Mouse (Mus musculus) gastrocnemius, adult 8-10 months (tissue): Measurements from ENCODE around the gene Myzap. TPM values are rescaled to one million over a fixed set of nuclear protein-coding genes. Genes with fewer than 3 reads are reported as not detected.

Source experiments
- DNase-seq, 2 experiments: peaks; one replicate each; pipeline ENCODE4 v3.0.0; 2022; ENCODE audit warnings: low spot score in 2 of 2
- total RNA-seq, 4 experiments: library from RNA; stranded (reverse); gene quantifications; 2 replicates each; pipeline ENCODE4 v1.2.4; 2022

Gene Myzap
- total RNA-seq, 4 experiments from 2014 or later: 1.8 to 3.2 (median 2.5) TPM

- no peak for DNase-seq
Observed at GRCm38 (mm10) chr9:71604914-71605635, 12.9 kb upstream of the Myzap start.

DNA sequence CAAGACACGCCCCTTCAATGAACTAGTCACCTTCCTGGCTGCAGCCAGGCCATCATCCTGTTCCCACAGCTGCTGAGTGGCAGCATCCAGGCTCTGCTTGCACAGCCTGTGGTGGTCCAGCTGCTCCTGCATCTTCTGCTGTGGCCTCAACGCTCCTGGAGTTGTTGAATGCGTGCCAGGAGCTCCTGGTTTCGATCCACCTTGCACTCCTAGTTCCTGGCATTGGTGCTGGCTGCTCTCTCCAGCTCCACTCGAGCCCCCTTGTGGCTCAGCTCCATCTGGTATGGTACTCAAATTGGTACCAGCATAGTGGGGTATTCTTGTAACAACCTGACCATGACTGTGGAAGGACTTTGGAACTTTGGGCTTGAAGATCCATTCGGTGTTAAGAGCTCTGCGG lies 7.7 kb upstream of the Myzap start:
- DNase-seq: no peak

- no peak for DNase-seq
Observed at GRCm38 (mm10) chr9:71596888-71597287, 4.7 kb upstream of the Myzap start.

- no peak for DNase-seq
Observed at GRCm38 (mm10) chr9:71592577-71593285, 571 bp upstream of the Myzap start.

DNA sequence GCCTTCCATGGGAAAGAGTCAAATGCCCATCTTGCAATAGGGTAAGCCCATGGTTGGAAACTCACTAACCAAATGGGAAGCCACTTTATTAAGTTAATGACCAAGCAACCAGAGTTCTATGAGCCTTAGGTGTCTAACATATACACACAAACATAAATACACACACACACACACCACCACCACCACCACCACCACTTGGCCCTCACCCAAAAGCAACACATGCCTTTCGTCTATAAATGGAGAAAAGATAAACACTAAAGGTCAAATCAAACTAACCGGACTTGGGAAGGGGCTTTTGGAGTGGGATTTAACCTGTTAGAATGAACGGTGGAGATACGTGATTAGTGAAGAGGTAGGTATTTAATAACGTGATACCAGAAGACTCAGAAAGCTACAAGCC lies 1.1 kb downstream of the Myzap start:
- DNase-seq: no peak

DNA sequence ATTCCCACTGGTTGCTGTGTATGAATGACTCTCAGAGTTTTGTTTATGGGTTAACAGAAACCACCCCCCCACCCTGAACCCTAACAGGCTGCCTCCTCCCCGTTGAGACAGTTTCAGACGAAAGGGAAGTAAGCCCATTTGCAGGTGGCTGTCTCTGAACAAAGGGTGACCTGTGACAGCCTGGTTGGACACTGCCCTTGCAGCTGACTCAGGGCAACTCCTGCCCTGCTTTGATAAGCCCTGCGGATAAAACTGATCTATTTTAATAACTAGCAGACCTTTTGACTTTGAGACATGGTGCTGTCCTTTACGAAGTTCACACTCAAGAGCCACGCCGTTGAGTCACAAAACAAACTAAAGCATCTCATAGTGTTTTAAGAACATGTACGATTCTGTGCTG lies 2.4 kb downstream of the Myzap start:
- no peak for DNase-seq

GRCm38 (mm10) chr9:71588930-71589592 lies 3.1 kb downstream of the Myzap start:
- DNase-seq: no peak

- DNase-seq: no peak
Observed at GRCm38 (mm10) chr9:71586408-71586807, 5.8 kb downstream of the Myzap start.

- no peak for DNase-seq
Observed at GRCm38 (mm10) chr9:71582771-71583170, 9.4 kb downstream of the Myzap start.

GRCm38 (mm10) chr9:71578896-71579564 lies 13.1 kb downstream of the Myzap start:
- DNase-seq: no peak

DNA sequence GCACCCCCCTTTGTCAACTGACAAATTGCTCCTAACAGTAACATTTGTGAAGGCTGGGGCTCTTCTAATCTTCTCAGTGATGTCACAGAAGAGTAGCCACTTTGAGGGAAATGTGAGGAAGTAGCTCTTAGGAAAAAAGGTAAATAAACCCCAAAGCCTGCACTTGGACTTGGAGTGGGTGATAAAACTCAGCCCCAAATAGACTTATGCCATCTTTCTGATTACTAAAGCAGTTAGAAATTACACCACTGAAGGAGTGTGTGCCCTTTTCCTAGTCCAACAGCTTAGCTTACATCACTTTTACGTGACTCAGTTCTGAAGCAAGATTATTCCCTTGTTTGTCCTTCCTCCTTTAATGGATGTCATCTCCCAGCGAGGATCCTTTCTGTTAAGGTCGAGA lies 17.7 kb downstream of the Myzap start:
- no peak for DNase-seq

DNA sequence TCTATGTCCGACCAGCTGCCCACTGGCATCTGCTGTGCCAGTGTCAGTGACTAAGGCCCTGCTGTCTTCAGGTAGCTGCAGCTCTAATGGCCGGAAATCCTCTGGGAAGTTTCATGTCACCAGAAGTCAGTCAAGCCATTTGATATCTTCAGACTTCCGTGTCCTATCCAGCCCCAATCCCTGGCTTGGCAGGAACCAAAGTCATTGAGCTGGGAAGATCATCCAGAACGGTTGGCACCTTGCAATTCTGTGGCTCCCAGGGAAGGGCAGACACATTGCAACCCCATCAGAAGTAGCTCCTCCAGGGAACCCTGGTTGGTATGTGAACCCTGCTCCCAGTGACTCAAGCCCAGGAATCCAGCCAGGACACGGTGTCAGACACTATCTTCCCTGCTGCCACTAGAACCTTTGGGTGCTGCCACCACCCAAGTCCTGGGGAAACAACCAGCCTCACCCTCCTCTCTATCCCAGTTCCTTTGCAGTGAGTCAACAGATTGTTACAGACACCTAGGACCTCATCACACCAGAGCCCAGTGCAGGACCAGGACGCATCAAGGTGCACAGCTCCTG lies 18.3 kb downstream of the Myzap start:
- DNase-seq: no peak

GRCm38 (mm10) chr9:71571150-71571633 lies 21.0 kb downstream of the Myzap start:
- no peak for DNase-seq

DNA sequence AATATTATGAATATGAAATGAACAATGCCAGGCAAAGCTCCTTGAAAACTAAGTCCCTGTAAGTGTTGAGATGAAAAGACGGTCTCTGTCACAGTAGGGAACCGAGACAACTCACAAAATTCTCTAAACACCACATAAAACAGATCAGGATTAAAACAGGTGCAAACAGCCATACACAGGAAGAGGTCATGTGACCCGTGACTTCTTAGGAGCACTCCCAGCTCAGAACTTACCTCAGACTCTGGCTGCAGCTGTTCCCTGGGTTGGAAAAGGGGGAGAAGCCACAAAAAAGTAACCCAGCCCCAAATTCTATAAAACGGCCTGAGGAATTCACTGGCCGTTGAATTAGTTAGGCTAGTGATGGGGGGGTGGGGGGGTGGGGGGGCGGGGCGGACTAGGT lies 22.0 kb downstream of the Myzap start:
- no peak for DNase-seq

DNA sequence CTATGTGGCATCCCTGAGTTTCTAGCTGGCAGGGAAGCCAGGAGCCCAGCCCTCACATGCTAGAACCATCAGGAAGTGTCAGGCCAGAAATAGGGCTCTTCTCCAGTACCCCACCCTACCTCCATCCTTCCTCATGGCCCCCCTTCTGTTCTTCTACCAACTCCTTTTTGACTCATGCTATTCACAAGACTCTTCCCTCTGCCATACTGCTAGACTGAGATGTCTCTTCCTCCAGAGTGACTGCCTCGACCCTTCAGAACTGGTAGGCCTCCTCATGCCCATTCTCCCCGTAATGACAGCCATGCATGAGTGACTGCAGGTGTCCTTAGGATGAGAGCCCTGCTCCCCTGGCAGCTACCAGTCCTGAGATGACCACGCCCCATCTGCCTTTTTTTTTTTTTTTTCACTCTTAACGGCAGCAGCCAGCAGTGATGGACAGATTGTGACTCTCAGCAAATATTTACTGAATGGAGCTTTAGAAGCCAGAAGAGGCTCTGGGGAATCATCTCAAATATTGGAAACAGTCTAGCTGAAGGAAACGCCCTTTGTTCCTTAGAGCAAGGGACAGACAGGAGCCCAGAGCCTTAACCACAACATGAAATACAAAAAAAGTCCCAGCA lies 23.7 kb downstream of the Myzap start:
- DNase-seq: no peak

GRCm38 (mm10) chr9:71567391-71567790 lies 24.8 kb downstream of the Myzap start:
- no peak for DNase-seq

DNA sequence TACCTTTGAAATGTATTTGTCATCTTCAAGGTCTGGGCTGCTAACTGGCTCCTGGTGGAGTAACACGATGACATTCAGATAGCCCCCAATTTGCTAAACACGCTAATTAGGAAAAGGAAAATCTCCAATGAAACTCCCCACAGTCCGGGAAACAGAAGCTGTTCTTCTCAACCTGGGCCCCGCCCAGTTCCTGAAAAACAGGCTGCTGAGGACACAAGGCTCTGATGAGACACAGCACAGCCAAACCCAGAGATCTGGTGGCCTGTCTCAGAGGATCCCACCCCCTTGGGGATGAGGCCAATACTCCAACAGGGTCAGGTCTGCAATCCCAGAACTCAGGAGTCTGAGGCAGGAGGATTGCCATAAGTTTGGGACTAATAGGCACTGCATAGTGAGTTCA lies 25.4 kb downstream of the Myzap start:
- DNase-seq: no peak

- DNase-seq: no peak
Observed at GRCm38 (mm10) chr9:71557737-71558136, 34.4 kb downstream of the Myzap start.

DNA sequence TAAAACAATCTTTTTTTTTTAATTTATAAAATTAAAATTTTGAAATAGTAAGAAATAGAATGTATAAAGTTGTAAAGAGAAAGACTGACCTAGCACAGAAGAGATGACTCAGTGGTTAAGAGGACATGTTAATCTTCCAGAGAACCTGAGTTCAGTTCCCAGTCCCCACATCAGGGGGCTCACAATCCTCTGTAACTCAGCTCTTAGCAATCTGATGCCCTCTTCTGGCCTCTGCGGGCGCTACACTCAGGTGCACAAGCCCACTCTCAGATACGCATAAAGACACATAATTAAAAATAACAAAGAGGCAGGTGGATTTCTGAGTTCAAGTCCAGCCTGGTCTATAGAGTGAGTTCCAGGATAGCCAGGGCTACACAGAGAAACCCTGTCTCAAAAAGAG lies 38.2 kb downstream of the Myzap start:
- no peak for DNase-seq

- DNase-seq: no peak
Observed at GRCm38 (mm10) chr9:71550176-71550575, 42.0 kb downstream of the Myzap start.

DNA sequence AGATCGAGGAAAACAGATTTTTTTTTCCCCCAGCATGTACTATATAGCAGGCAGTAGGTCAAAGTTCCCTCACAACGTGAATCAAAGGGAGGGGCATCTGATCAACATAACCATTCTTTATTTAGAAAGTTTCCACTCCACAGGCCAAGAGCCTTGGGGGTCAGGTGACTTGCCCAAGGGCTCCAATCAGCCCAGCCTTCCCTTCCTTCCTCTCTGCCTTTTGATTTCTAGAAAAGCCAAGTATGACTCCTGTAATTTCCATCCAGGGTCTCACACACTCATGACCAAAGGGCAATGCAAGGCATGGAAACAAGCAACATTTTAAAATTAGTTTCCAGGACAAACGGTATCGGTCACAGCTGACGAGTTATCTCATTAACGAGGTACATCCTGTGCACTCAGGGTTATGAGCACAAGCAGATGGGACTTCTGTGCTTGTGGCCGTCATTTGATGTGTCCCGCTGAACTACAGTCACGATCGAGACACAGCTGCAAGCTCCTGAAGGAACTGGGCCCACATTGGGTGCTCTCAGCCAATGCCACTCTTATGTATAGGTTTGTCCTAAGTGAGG lies 44.4 kb downstream of the Myzap start:
- DNase-seq: no peak
